Mouse (Mus musculus) stomach, postnatal 0 days (tissue): ENCODE results near the gene Rdh7.

Experiments
- CTCF ChIP-seq: IDR thresholded peaks from 2 replicates; pipeline ENCODE4 v1.5.1; 2016; ENCODE audit warnings: antibody characterized with exemption, low read depth, mild to moderate bottlenecking, moderate library complexity
- EP300 ChIP-seq: optimal IDR thresholded peaks from 2 replicates; pipeline ENCODE3; 2016; ENCODE audit warnings: antibody characterized with exemption

GRCm38 (mm10) chr10:127927737-127928136, 39.1 kb upstream of the Rdh7 start:
- TF ChIP-seq CTCF (no peak), EP300 (no peak)
